Mouse (Mus musculus) erythroblast, embryonic 14.5 days (primary cell): Measurements from ENCODE around the gene Adamts4. TPM values are rescaled to one million over a fixed set of nuclear protein-coding genes. Genes with fewer than 3 reads are reported as not detected.

Experiments used
- H3K27me3 ChIP-seq: 2 replicates; pipeline ENCODE4 v1.6.1; 2012; ENCODE audit warnings: inconsistent platforms; ENCODE audit not compliant: control insufficient read depth
- H3K36me3 ChIP-seq: 2 replicates; pipeline ENCODE4 v1.6.1; 2012; ENCODE audit warnings: mild to moderate bottlenecking, inconsistent platforms; ENCODE audit not compliant: control insufficient read depth
- H3K4me1 ChIP-seq: 2 replicates; pipeline ENCODE4 v1.6.1; 2012; ENCODE audit warnings: inconsistent platforms; ENCODE audit not compliant: control insufficient read depth
- H3K4me3 ChIP-seq: replicated peaks from 2 replicates; pipeline ENCODE3; 2012; ENCODE audit warnings: moderate library complexity, mild to moderate bottlenecking, inconsistent platforms
- H3K9me3 ChIP-seq: 2 replicates; pipeline ENCODE4 v1.6.1; 2012; ENCODE audit warnings: low read length, inconsistent platforms, mixed read lengths; ENCODE audit not compliant: control insufficient read depth
- GATA1 ChIP-seq: IDR thresholded peaks from 2 replicates; pipeline ENCODE4 v1.6.1; 2012; ENCODE audit warnings: low read length, inconsistent platforms, mixed read lengths
- TAL1 ChIP-seq: IDR thresholded peaks from 3 replicates; pipeline ENCODE4 v1.6.1; 2012; ENCODE audit warnings: low read length, inconsistent platforms, mixed read lengths
- polyA plus RNA-seq: library from polyadenylated mRNA; stranded (reverse); fragments of >175 nt; gene quantifications from 2 replicates; pipeline ENCODE4 v1.2.3, GENCODE M21; 2012

Adamts4 gene
- polyA plus RNA-seq, 1 experiment = not detected

DNA sequence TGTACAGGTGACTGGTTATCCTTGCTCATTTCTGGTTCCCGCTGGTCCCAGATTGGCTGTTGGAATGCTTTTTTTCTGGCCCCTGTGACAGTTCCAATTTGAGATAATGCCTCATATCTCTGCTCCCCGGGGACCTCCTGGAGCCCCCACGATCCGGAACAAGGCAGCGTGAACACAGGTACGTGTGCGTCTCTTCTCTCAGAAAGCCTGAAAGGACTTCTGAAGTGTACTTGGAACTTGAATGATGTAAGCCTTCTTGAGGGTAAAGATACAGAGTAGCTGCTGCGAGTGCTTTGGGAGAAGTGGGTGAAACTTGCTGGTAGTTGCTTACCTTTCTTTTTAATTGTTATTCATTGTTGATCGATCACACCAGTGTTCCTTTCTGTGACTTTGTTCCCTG is 21.0 kb downstream of the Adamts4 start:
- TF ChIP-seq GATA1 (peak; percentile 41; the same call in 1 of the 2 replicates), TAL1 (no peak)
- Histone ChIP-seq H3K9me3 (0 out of 2 replicates have a peak, but pooled peaks cover 2% of the 10 kb centered on the region), H3K27me3 (0 out of 2 replicates have a peak, but pooled peaks cover 2% of the 10 kb centered on the region), H3K4me1 (peaks cover 64% of the 10 kb centered on the region), H3K4me3 (peak overlapping the region; percentile 70), H3K36me3 (peaks cover 48% of the 10 kb centered on the region)

DNA sequence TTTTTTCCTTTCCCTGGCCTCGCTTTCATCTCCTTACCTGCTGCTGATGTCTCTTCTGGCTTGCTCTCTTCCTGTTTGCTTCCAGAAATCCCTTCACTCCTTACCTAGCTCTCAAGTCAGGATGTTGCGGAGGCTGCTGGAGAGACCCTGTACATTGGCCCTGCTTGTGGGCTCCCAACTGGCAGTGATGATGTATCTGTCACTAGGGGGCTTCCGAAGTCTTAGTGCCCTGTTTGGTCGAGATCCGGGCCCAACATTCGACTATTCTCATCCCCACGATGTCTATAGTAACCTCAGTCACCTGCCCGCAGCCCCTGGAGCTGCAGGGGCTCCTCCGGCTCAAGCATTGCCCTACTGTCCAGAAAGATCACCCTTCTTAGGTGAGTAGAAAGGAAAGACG is 21.4 kb downstream of the Adamts4 start:
- TF ChIP-seq TAL1 (no peak), GATA1 (no peak)
- peaks cover 52% of the 10 kb centered on the region for H3K36me3 ChIP-seq
- H3K4me1 ChIP-seq = peaks cover 68% of the 10 kb centered on the region
- H3K9me3 ChIP-seq = 0 out of 2 replicates have a peak, but pooled peaks cover 2% of the 10 kb centered on the region
- 0 out of 2 replicates have a peak, but pooled peaks cover 2% of the 10 kb centered on the region for H3K27me3 ChIP-seq
- H3K4me3 ChIP-seq = peak overlapping the region; percentile 70

DNA sequence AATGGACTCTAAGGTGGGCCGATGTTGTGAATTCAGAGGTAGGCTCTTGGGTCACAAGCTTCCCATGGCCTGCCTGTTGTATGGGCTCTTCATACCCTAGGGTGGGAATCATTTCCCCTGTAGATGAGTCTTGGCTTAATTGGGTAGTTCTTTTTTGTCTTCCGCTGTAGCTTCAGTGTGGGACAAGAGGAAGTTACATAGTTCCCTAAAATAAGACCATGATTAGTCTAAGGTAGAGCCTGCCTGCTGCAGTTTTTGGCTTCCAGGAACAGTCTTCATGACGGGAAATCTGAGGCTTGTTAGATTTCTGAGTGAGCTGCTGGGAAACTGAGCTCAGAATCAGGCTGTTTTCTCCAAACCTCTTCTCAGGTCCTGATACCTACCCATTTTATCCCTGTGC is 21.9 kb downstream of the Adamts4 start:
- Histone ChIP-seq H3K27me3 (0 out of 2 replicates have a peak, but pooled peaks cover under 1% of the 10 kb centered on the region), H3K4me1 (peaks cover 71% of the 10 kb centered on the region), H3K9me3 (0 out of 2 replicates have a peak, but pooled peaks cover 2% of the 10 kb centered on the region), H3K4me3 (peak overlapping the region; percentile 70), H3K36me3 (peaks cover 57% of the 10 kb centered on the region)
- TF ChIP-seq GATA1 (no peak), TAL1 (no peak)

DNA sequence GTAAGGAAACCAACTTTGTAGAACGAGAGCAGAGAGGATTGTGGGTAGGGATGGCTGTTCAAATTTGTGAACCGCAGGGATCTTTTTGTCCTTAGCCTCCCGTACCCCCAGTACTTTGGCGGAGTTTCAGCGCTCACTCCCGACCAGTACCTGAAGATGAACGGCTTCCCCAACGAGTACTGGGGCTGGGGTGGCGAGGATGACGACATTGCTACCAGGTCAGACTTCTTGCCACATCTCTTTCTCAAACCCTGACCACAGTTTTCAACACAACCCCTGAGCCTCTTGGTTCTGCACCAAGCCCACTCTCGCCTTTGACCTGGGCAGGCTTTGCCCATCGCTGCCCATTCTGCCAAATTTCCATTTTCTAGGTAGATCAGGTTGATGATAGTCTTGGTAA is 23.9 kb downstream of the Adamts4 start:
- no peak overlapping the region for H3K4me3 ChIP-seq
- H3K9me3 ChIP-seq = 0 out of 2 replicates have a peak, but pooled peaks cover 2% of the 10 kb centered on the region
- H3K36me3 ChIP-seq = peaks cover 77% of the 10 kb centered on the region
- peaks cover 88% of the 10 kb centered on the region for H3K4me1 ChIP-seq
- TF ChIP-seq GATA1 (no peak), TAL1 (no peak)
- no peaks in the 10 kb centered on the region for H3K27me3 ChIP-seq

DNA sequence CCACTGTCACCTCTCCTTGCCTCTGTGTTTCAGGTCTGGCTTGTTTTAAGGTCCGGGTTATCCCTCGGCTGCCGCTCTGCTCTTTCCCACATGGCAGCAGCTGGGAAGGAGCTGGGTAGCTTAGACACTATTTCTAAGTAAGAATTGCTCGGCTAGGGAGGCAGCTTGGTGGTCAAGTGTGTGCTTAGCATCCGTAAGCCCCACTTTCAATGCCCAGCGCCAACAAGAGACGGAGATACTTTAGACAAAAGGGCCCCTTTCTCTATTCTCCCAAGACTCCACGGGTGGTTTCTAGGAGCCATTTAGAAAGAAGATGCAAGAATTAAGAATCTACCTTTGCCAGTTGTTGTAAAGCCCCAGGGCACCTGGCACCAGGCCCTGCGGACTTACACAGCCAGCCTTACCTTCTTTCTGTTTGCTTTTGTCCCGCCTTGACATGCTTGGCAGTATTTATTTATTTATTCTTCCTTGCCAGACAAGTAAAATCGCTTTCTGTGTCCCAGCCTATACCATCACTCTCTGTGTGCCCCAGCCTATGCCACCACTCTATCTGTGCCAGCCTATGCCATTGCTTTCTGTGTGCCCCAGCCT is 25.0 kb downstream of the Adamts4 start:
- Histone ChIP-seq H3K4me3 (no peak overlapping the region), H3K9me3 (0 out of 2 replicates have a peak, but pooled peaks cover 2% of the 10 kb centered on the region), H3K27me3 (no peaks in the 10 kb centered on the region), H3K4me1 (peaks cover 82% of the 10 kb centered on the region), H3K36me3 (peaks cover 88% of the 10 kb centered on the region)
- no peak for TF ChIP-seq TAL1
- TF ChIP-seq GATA1 = no peak

DNA sequence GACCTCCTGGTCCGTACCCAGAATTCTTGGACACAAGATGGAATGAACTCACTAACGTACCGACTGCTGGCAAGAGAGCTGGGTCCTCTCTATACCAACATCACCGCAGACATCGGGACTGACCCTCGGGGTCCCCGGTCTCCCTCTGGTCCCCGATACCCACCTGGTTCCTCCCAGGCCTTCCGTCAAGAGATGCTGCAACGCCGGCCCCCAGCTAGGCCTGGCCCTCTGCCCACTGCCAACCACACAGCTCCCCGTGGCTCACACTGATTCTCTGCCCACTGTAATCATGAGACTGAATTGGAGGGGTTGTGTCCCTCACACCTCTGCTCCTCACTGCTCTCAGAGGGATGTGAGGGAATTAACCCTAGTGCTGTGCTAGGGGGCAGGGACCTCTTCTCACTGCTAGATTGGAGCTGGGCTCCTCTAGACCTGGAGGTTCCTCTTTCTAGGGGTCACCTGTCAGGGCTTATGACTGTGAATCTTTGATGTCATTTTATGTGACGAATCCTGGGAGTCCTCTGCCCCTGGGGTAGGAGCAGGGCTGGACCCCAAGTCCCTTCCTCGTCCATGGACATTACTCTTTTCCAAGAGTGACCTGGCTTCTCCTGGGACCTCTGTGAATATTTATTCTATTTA is 26.0 kb downstream of the Adamts4 start:
- Histone ChIP-seq H3K27me3 (no peaks in the 10 kb centered on the region), H3K4me3 (peak overlapping the region; percentile 19), H3K36me3 (peaks cover 92% of the 10 kb centered on the region), H3K4me1 (peaks cover 74% of the 10 kb centered on the region), H3K9me3 (0 out of 2 replicates have a peak, but pooled peaks cover 2% of the 10 kb centered on the region)
- TF ChIP-seq GATA1 (no peak), TAL1 (no peak)

DNA sequence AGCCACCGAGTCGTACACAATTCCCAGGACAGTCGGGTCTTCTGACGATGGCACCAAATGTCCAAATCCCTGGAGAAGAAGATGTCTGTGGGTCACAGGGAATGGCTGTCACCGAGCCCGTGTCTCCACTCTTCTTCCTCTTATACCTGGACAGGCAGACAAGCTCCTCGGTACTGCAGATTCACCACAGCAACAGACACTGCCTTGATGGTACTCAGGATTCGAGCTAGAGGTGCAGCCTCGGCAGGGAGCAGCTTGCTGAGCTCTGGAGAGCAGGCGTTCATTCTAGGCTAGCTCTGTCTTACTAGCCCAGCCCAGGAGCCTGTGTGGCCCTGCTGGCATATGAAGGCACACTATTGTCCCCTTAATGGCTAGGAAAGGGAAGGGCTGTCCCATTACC is 27.5 kb downstream of the Adamts4 start:
- no peaks in the 10 kb centered on the region for H3K9me3 ChIP-seq
- H3K27me3 ChIP-seq = no peaks in the 10 kb centered on the region
- H3K4me3 ChIP-seq = peak overlapping the region; percentile 85
- H3K4me1 ChIP-seq = peaks cover 68% of the 10 kb centered on the region
- peaks cover 87% of the 10 kb centered on the region for H3K36me3 ChIP-seq
- no peak for TF ChIP-seq GATA1
- no peak for TF ChIP-seq TAL1

DNA sequence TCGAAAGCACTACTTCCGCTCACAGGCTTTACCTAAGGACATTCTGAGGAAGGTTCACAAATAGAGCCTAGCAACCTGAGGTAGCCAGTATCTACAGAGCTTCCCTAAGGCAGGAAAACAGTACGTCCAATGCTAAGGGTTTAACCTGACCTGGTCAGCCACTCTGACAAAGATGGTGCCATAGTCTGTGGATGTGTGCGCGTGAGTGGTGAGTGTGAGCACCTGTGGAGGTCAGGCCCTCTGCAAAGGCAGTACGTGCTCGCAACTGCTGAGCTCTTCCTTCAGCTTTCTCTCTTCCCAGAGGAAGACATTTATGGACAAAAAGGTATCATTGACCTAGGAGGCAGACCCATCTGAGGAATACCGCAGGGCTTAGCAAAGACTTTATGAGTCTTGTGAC is 28.2 kb downstream of the Adamts4 start:
- TF ChIP-seq GATA1 (no peak), TAL1 (no peak)
- no peaks in the 10 kb centered on the region for H3K9me3 ChIP-seq
- H3K27me3 ChIP-seq = no peaks in the 10 kb centered on the region
- H3K36me3 ChIP-seq = peaks cover 87% of the 10 kb centered on the region
- peak overlapping the region; percentile 85 for H3K4me3 ChIP-seq
- H3K4me1 ChIP-seq = peaks cover 72% of the 10 kb centered on the region

DNA sequence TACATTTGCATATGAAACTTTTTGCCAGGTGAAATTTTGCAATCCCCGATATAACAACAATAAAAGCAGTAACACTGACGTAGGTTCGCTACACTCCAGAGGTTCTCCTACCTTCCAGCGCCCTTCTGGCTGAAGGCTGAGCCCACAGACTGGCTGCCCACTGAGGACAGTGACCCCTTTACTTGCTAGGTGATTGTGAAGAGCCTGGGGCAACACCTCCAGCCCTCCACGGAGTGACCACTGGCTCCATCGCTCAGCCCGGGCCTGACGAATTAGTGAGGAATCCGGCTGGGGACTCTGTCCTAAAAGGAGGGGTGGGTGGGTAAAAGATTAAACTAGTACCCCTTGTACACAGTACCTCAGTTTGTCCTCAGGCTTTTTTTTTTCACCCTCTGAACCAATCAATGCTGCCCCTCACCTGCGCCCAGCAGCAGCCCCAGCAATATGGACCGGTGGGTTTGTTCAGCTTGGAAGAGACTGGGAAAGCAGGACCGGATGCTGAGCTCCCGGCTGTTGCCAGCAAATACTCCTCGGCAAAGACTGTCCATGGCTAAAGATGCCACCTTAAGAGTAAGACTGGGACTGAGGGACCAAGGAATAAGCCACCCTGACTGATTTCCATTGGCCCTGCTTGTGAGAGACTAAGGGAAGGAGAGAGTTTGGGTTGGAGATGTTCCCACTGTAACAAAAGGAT is 28.9 kb downstream of the Adamts4 start:
- Histone ChIP-seq H3K4me3 (peak overlapping the region; percentile 85), H3K4me1 (peaks cover 70% of the 10 kb centered on the region), H3K9me3 (no peaks in the 10 kb centered on the region), H3K27me3 (no peaks in the 10 kb centered on the region), H3K36me3 (peaks cover 87% of the 10 kb centered on the region)
- no peak for TF ChIP-seq GATA1
- TF ChIP-seq TAL1 = no peak
